Mouse (Mus musculus) c-Kit-positive CD71-positive TER-119-positive erythroid progenitor cells, embryonic 14.5 days (primary cell): ENCODE results near the gene Pxn.

ENCODE experiments used
- DNase-seq: peaks from one replicate; pipeline ENCODE4 v3.0.0-alpha.2; 2013; ENCODE audit warnings: low spot score

Gene Pxn

GRCm38 (mm10) chr5:115580229-115581001 is 73.9 kb downstream of the Pxn start:
- DNase-seq, result no peak

DNA sequence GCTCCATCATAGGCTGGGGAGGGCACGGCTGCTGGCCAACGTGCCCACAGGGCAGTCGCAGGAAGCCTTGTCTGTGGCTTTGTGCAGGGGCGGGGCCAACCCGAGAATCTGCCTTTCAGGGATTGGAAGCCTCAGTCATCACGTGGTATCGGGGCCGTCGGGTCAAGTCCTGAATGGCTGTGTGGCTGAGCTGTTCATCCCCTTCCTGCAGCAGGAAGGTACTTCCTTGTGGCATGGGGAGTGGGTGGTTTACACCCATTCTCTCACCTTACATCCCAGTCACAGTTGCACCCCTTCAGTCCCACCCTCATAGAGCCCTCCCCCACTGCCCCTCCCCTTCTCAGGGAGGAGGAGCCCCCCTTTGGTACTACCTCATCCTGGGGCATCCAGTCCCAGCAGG is 75.2 kb downstream of the Pxn start:
- DNase-seq, result no peak

DNA sequence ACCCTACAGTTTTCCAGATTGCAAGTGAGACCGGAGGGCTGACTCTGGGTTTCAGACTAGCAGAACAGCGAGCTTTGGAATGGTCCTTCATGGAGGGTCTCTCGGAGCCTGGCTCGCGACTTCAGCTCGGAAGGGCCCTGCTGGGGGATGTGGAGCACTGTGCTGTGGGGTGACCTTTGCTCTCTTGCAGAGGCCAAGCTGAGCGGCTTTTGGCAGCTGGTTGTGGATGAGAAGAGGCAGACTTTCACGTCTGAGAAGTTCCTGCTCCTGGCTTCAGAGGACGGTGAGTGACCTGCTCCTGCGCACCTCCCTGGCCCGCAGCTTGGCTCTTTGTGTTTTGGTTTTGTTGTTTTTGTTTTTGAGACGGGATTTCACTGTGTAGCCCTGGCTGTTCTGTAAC is 79.1 kb downstream of the Pxn start:
- DNase-seq, result no peak

DNA sequence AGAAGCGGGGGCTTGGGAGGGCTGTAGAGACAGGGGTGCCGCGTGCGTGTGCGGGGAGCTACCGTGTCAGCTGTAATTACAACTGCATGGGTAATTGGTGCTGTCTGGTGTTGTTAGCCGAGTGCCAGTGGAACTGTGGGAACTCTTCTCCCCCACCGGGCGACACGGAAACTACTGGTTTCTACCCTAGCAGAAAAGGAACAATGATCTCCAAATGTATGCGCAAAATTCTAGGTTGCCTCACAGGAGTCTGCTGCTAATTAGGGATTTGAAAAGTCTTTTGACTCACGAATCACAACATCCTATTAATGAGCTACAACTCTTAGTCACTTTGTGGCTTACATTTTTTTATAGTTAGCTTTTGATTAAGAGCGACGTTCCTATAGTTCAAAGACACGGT is 79.7 kb downstream of the Pxn start:
- DNase-seq, result no peak

DNA sequence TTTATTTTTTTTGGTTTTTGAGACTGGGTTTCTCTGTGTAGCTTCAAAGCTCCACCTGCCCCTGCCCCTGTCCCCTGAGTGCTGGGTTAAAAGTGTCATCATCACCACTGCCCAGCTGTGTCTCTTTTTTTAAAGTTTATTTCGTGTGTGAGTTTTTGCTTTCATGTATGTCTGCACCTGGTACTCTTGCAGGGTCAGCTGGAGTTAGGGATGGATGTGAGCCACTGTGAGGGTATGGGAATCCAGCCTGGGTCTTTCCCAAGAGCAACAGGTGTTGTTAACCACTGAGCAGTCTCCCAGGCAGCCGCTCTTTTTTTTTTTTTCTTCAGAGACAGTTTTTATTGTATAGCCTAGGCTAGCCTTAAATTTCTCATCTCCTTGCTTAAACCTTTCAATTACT is 80.3 kb downstream of the Pxn start:
- DNase-seq, result no peak

DNA sequence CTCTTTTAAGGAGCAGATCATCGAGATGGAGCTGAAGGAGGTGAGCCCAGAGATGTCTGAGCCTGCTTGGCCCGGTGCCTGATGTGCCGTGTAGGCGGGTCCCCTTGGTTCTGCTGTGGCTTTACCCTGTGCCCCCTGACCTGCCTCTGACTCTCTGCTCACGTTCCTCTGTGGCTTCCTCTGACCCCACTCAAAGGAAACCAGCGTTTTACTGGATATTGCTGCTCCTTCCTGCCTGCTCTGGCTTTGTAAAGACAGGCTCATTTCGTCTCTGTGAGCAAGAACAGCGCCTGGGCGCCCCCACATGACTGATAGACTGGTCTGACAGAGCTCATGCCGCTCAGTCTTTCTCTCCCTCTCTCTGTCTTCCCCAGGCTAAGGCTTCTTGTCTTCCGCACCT is 84.6 kb downstream of the Pxn start:
- no peak for DNase-seq

- DNase-seq, result no peak
Observed at GRCm38 (mm10) chr5:115591506-115591905, 85.0 kb downstream of the Pxn start.

DNA sequence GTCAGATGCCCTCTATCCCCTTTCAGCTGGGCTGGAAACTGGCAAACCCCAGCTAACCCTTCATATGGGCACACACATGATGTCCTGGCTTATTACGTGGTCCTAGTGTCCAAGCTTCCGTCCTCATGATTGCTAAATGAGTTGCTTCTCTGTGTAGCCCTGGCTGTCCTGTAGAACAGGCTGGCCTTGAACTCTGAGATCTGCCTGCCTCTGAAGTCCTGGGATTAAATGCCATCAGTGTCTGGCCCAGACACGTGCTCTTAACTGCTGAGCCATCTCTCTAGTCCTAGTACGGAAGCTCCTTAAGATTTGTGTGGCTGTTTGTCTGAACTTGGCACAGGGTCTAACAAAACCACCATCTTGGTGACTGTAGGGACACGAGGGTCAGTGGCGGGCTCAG is 97.1 kb downstream of the Pxn start:
- DNase-seq, result no peak
